Mouse (Mus musculus): ENCODE measurements around the gene Gpr146.
"Not testable (repeated sequence)": the region's sequence is repeated elsewhere in the genome, so short reads cannot be mapped to it uniquely, and the experiment has no call there.

GRCm38 (mm10) chr5:139334394-139334793, 43.1 kb upstream of the Gpr146 start:
- not testable (repeated sequence) for TF ChIP-seq POLR2A, CTCF (IDR thresholded peaks at IDR 0.05; ENCODE audit: insufficient read depth, low read depth, low read length)
